Mouse (Mus musculus) B cell, adult 67 days (primary cell): ENCODE measurements around the gene Slc25a20. TPM values are rescaled to one million over a fixed set of nuclear protein-coding genes. Genes with fewer than 3 reads are reported as not detected.

Experiments used
- total RNA-seq, 2 experiments: library from RNA; stranded (reverse); gene quantifications; 4 replicates each; pipeline ENCODE4 v1.2.4; 2023

Slc25a20 gene
- total RNA-seq, result 10 to 100 TPM; 17.3 to 20.1 TPM

DNA sequence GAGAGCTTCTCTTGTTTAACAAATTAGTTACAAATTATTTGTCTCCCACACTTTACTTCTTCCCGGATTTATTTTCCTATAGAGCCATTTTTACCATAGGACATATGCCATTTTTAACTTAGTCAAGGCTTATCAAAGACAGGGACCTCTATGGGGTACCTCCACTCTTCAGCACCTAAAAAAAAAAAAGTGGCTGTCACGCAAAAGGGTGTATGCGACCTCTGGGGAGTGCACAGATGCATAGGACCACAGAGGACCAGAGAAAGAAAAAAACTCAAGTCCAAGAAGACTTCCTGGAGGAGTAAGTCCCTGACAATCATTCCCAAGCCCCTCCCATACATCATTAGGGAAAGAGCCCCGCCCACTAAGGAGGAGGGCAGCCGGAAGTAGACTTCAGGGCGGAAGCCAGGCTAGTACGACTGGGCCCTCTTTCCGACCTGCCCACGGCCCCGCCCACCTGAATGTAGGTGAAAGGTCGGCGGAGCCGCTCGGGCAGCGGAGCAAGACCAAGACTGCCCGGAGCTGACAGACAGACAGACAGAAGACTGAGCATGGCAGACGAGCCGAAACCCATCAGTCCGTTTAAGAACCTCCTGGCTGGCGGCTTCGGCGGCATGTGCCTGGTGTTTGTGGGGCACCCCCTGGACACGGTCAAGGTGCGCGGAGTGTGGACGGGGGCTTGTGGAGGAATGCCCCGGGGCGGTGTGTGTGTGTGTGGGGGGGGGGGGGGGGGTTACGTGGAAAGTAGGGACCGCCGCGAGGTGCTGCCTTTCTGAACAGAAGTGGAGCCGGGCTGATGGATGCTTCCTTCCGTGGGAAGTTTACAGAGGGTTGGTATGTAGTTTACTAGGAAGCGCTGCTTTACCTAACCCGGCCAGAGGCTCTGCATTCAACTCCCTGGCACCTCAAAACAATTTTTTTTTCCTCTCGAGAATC lies at the start of gene Slc25a20:
TSS of gene Slc25a20 (plus strand) at position 412 of the 936 bp plus-strand sequence.

DNA sequence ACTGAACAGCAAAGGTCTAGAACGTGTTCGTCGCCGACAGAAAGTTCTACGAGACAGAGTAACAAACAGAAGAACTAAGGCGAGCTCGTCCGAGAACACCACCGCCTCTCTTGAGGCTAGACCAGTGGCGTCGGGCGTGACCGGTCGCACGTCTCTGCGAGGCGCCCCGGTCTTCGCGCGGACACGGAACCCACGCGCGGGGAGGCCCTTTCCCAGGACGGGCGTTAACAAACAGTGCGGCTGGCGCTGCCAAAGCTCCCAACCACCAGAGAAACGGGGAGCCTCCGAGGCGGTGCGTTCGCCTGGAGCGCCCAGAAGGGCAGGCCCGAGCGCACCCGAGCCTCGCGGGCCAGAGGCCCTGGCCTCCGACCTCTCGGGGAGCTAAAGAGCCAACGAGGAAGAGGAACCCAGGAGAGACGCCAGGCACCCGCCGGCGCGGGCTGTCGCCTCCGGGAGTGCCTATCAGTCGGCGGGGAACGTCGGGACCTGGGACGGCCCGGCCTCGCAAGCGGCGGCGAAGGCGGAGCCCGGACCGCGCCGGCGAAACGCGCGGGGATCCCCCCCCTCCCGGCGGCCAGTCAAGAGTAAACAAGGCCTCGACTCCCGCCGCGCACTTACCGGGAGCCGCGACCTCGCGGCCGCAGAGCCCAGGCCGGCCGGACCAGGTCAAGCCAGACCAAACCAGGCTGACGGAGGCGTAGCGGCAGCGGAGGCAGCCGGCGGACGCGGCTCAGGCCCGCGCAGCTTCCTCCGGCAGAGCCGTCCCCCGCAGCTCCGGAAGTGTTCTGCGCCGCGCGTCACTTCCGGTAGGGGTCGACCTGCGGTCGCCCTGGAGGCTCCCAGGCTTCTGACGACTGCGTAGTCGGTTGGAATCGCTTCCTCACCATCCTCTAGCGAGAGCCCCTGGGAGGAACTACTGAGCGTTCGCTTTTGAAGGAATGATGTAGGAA lies 13.0 kb upstream of the Slc25a20 start, which contains the start of gene Arih2:
TSS of gene Arih2 (minus strand) at position 776 of the 950 bp plus-strand sequence.

DNA sequence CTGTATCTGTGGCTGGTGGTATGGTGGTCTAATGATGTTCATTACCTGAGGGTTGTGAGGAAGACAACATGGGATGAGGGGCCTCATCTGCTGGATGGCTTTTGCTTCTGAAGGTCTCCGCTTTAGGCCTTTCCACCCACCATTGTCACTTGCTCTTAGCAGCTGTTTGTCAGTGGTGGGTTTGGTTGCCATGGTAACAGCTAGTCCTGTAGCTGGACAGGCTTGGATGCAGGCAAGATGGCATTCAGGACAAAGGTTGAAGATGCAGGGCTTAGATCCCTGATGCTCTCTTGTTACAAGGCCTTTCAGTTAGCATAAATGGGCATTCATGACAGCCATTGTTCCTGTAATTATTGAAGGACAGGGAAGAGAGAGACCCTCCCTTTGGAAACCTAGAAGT lies 27.2 kb downstream of the Slc25a20 start, which contains the start of gene Prkar2a:
TSS of gene Prkar2a (plus strand) at position 209 of the 400 bp plus-strand sequence.

Other genes with a start within 250 kb of the Slc25a20 start
- gene Ccdc36, start 233.6 kb upstream of the Slc25a20 start, total RNA-seq, result not detected
- not detected for gene BC048562, start 225.6 kb upstream of the Slc25a20 start, total RNA-seq
- 10 to 100 TPM; 32.1 to 38.4 TPM for gene Ccdc71, start 201.6 kb upstream of the Slc25a20 start, total RNA-seq
- 1 to 10 TPM; 1.8 to 4.3 TPM for gene Klhdc8b, start 200.5 kb upstream of the Slc25a20 start, total RNA-seq
- gene Lamb2, start 182.4 kb upstream of the Slc25a20 start, total RNA-seq, result under 1 TPM; 0.75 to 0.89 TPM
- 100 to 1,000 TPM; 278 to 324 TPM for gene Usp19, start 171.5 kb upstream of the Slc25a20 start, total RNA-seq
- gene Qars, start 154.4 kb upstream of the Slc25a20 start, total RNA-seq, result 100 to 1,000 TPM; 215 TPM
- gene Qrich1, start 145.3 kb upstream of the Slc25a20 start, total RNA-seq, result 100 to 1,000 TPM; 219 to 230 TPM
- 100 to 1,000 TPM; 197 to 211 TPM for gene Impdh2, start 101.8 kb upstream of the Slc25a20 start, total RNA-seq
- 10 to 100 TPM; 31.6 to 37.6 TPM for gene Ndufaf3, start 94.7 kb upstream of the Slc25a20 start, total RNA-seq
- gene Dalrd3, start 92.2 kb upstream of the Slc25a20 start, total RNA-seq, result 100 to 1,000 TPM in 1 of 2 experiments, 10 to 100 TPM in 1; 93.3 to 117 TPM
- 10 to 100 TPM; 42.2 to 42.9 TPM for gene Wdr6, start 83.3 kb upstream of the Slc25a20 start, total RNA-seq
- 1 to 10 TPM; 3.0 to 6.8 TPM for gene P4htm, start 64.4 kb upstream of the Slc25a20 start, total RNA-seq
- gene Arih2, start 12.7 kb upstream of the Slc25a20 start, total RNA-seq, result 100 to 1,000 TPM; 135 to 144 TPM
- gene Prkar2a, start 27.2 kb downstream of the Slc25a20 start, total RNA-seq, result 10 to 100 TPM; 12.1 to 12.7 TPM
- gene Ip6k2, start 121.7 kb downstream of the Slc25a20 start, total RNA-seq, result 10 to 100 TPM; 80.3 to 81.0 TPM
- gene Nckipsd, start 146.3 kb downstream of the Slc25a20 start, total RNA-seq, result 10 to 100 TPM; 18.1 to 25.1 TPM
- under 1 TPM; 0.06 to 0.53 TPM for gene Celsr3, start 164.2 kb downstream of the Slc25a20 start, total RNA-seq
- gene Slc26a6, start 191.2 kb downstream of the Slc25a20 start, total RNA-seq, result 10 to 100 TPM; 11.7 to 17.2 TPM